Mouse (Mus musculus): Measurements from ENCODE around the gene Polrmt. TPM values are rescaled to one million over a fixed set of nuclear protein-coding genes. Genes with fewer than 3 reads are reported as not detected.

The Polrmt gene
- total RNA-seq, 2 experiments from 2014 or later: 27.0 to 40.8 TPM

GRCm38 (mm10) chr10:79729357-79729965 lies 16.9 kb downstream of the Polrmt start:
- DNase-seq: peak; percentile 75
- intact Hi-C loops (cut with DNase I): no loop called here
- no peak for TF ChIP-seq CTCF (IDR thresholded peaks at IDR 0.05)
- Histone ChIP-seq H3K27ac (peak overlapping the region; percentile 84), H3K4me3 (peak overlapping the region; percentile 49)

GRCm38 (mm10) chr10:79728323-79729249 lies 17.8 kb downstream of the Polrmt start:
- TF ChIP-seq CTCF (IDR thresholded peaks at IDR 0.05): no peak
- intact Hi-C loops (cut with DNase I): no loop called here
- peak; percentile 66 for DNase-seq
- Histone ChIP-seq H3K27ac (peak overlapping the region; percentile 84), H3K4me3 (peak overlapping the region; percentile 49)

- TF ChIP-seq CTCF (IDR thresholded peaks at IDR 0.05): peak; percentile 74
- DNase-seq: peak; percentile 82
- Histone ChIP-seq H3K4me3 (no peak overlapping the region), H3K27ac (no peak overlapping the region)
- intact Hi-C loops (cut with DNase I): no loop called here
Observed at GRCm38 (mm10) chr10:79726090-79726489, 20.3 kb downstream of the Polrmt start.

- no peak overlapping the region for H3K27ac ChIP-seq
- no peak for TF ChIP-seq CTCF (IDR thresholded peaks at IDR 0.05)
- no peak overlapping the region for H3K4me3 ChIP-seq
- no peak for DNase-seq
- intact Hi-C loops (cut with DNase I): no loop called here
Observed at GRCm38 (mm10) chr10:79723692-79724091, 22.7 kb downstream of the Polrmt start.

GRCm38 (mm10) chr10:79723047-79723446 lies 23.3 kb downstream of the Polrmt start:
- no peak for DNase-seq
- no peak for TF ChIP-seq CTCF (IDR thresholded peaks at IDR 0.05)
- no peak overlapping the region for H3K4me3 ChIP-seq
- no peak overlapping the region for H3K27ac ChIP-seq
- intact Hi-C loops (cut with DNase I): no loop called here

- no peak for TF ChIP-seq CTCF (IDR thresholded peaks at IDR 0.05)
- no peak for DNase-seq
- Histone ChIP-seq H3K4me3 (no peak overlapping the region), H3K27ac (no peak overlapping the region)
- intact Hi-C loops (cut with DNase I): no loop called here
Observed at GRCm38 (mm10) chr10:79721089-79721488, 25.3 kb downstream of the Polrmt start.

- H3K4me3 ChIP-seq: peak overlapping the region; percentile 70
- TF ChIP-seq CTCF (IDR thresholded peaks at IDR 0.05): no peak
- no peak overlapping the region for H3K27ac ChIP-seq
- DNase-seq: peak; percentile 74
- intact Hi-C loops (cut with DNase I): no loop called here
Observed at GRCm38 (mm10) chr10:79717640-79718357, 28.6 kb downstream of the Polrmt start.

- Histone ChIP-seq H3K4me3 (peak overlapping the region; percentile 70), H3K27ac (no peak overlapping the region)
- TF ChIP-seq CTCF (IDR thresholded peaks at IDR 0.05): no peak
- intact Hi-C loops (cut with DNase I): no loop called here
- no peak for DNase-seq
Observed at GRCm38 (mm10) chr10:79716988-79717355, 29.4 kb downstream of the Polrmt start.

- no peak for TF ChIP-seq CTCF (IDR thresholded peaks at IDR 0.05)
- DNase-seq: no peak
- Histone ChIP-seq H3K4me3 (peak within 1 kb of the TSS; percentile 70), H3K27ac (no peak within 1 kb of the TSS)
- intact Hi-C loops (cut with DNase I): no loop called here
Observed at GRCm38 (mm10) chr10:79716254-79716987, 30.0 kb downstream of the Polrmt start, which contains the start of gene Hcn2. Gene Hcn2 (plus strand): TSS chr10:79716634.

GRCm38 (mm10) chr10:79714996-79715395 lies 31.4 kb downstream of the Polrmt start:
- no peak overlapping the region for H3K4me3 ChIP-seq
- H3K27ac ChIP-seq: no peak overlapping the region
- DNase-seq: no peak
- TF ChIP-seq CTCF (IDR thresholded peaks at IDR 0.05): no peak
- intact Hi-C loops (cut with DNase I): loop anchor here (5.0 kb wide), 1 partner anchor 67 kb away; no protein-coding TSS in a partner anchor

- no peak overlapping the region for H3K4me3 ChIP-seq
- no peak for TF ChIP-seq CTCF (IDR thresholded peaks at IDR 0.05)
- intact Hi-C loops (cut with DNase I): loop anchor here (5.0 kb wide), 1 partner anchor 69 kb away; no protein-coding TSS in a partner anchor
- H3K27ac ChIP-seq: no peak overlapping the region
- no peak for DNase-seq
Observed at GRCm38 (mm10) chr10:79713163-79713562, 33.2 kb downstream of the Polrmt start.

Data from gastrocnemius, adult 2 months (tissue).